Mouse (Mus musculus) neural tube, embryonic 14.5 days (tissue): Measurements from ENCODE around the gene Avp. TPM values are rescaled to one million over a fixed set of nuclear protein-coding genes. Genes with fewer than 3 reads are reported as not detected.

Experiments
- ATAC-seq: fragments of 200-750 bp; cut with Nextera tagmentation; 2 replicates; pipeline ENCODE4 v1.8.0; 2017; ENCODE audit warnings: low read depth, mild to moderate bottlenecking, moderate TSS enrichment, moderate library complexity
- H3K27ac ChIP-seq: fragments of 300-500 bp; sonication (generic); 2 replicates; pipeline ENCODE4 v1.5.1; 2014; ENCODE audit warnings: low read depth, mild to moderate bottlenecking, control low read depth, low read length, moderate library complexity, mixed read lengths
- H3K27me3 ChIP-seq: fragments of 300-500 bp; sonication (generic); 2 replicates; pipeline ENCODE4 v1.6.1; 2014; ENCODE audit warnings: low read length; ENCODE audit not compliant: control insufficient read depth, insufficient read depth
- H3K36me3 ChIP-seq: fragments of 300-500 bp; sonication (generic); 2 replicates; pipeline ENCODE4 v1.6.1; 2014; ENCODE audit warnings: low read length, mixed read lengths; ENCODE audit not compliant: control insufficient read depth, insufficient read depth
- H3K4me1 ChIP-seq: fragments of 300-500 bp; sonication (generic); 2 replicates; pipeline ENCODE4 v1.6.1; 2014; ENCODE audit warnings: low read length; ENCODE audit not compliant: control insufficient read depth, insufficient read depth
- H3K4me2 ChIP-seq: fragments of 300-500 bp; sonication (generic); 2 replicates; pipeline ENCODE4 v1.6.1; 2014; ENCODE audit warnings: mild to moderate bottlenecking, low read depth, low read length, control low read depth
- H3K4me3 ChIP-seq: fragments of 300-500 bp; sonication (generic); 2 replicates; pipeline ENCODE4 v1.5.1; 2014; ENCODE audit warnings: low read depth, low read length, control low read depth, mixed read lengths
- H3K9ac ChIP-seq: fragments of 300-500 bp; sonication (generic); replicated peaks from 2 replicates; pipeline ENCODE4 v1.6.1; 2014; ENCODE audit warnings: low read depth, mild to moderate bottlenecking, control low read depth, low read length, mixed read lengths
- H3K9me3 ChIP-seq: fragments of 300-500 bp; sonication (generic); 2 replicates; pipeline ENCODE4 v1.6.1; 2016; ENCODE audit warnings: low read length; ENCODE audit not compliant: control insufficient read depth
- WGBS: fragments of 180-500 bp; shearing (Covaris S2); extraction: QIAGEN DNeasy Blood & Tissue Kit; methylation state at CpG from one replicate; pipeline ENCODE4 v1.1.7; 2014; 5-methylcytosine and 5-hydroxymethylcytosine counted together
- microRNA-seq: library from miRNA; unstranded; fragments of <30 nt; microRNA quantifications from one replicate; pipeline ENCODE4, GENCODE M21; 2016
- polyA plus RNA-seq: library from polyadenylated mRNA; unstranded; fragments of >200 nt; fragmentation: Nextera tagmentation; extraction: Ambion mirVana; gene quantifications from 2 replicates; pipeline ENCODE4 v1.2.1, GENCODE M21; 2014

Gene Avp
- polyA plus RNA-seq, 1 experiment from 2014 or later, result 0.39 TPM

GRCm38 (mm10) chr2:130536890-130537289 lies 45.5 kb downstream of the Avp start:
- H3K27me3 ChIP-seq, result no peaks in the 10 kb centered on the region
- 78% methylated on average over 3 of the region's 3 CpGs for WGBS
- H3K9me3 ChIP-seq, result no peaks in the 10 kb centered on the region
- H3K9ac ChIP-seq, result no peak overlapping the region
- H3K36me3 ChIP-seq, result peaks cover 51% of the 10 kb centered on the region
- no peak for ATAC-seq
- no peak overlapping the region for H3K4me3 ChIP-seq
- H3K27ac ChIP-seq, result no peak overlapping the region
- no peak overlapping the region for H3K4me2 ChIP-seq
- H3K4me1 ChIP-seq, result no peaks in the 10 kb centered on the region

- no peaks in the 10 kb centered on the region for H3K9me3 ChIP-seq
- 94% methylated on average over 6 of the region's 6 CpGs for WGBS
- H3K27ac ChIP-seq, result no peak overlapping the region
- H3K9ac ChIP-seq, result no peak overlapping the region
- H3K4me1 ChIP-seq, result no peaks in the 10 kb centered on the region
- no peak for ATAC-seq
- no peaks in the 10 kb centered on the region for H3K27me3 ChIP-seq
- no peak overlapping the region for H3K4me3 ChIP-seq
- peaks cover 32% of the 10 kb centered on the region for H3K36me3 ChIP-seq
- no peak overlapping the region for H3K4me2 ChIP-seq
These were observed 47.3 kb downstream of the Avp start for GRCm38 (mm10) chr2:130535017-130535416.

- H3K9ac ChIP-seq, result no peak overlapping the region
- no peak overlapping the region for H3K27ac ChIP-seq
- 97% methylated on average over 2 of the region's 2 CpGs for WGBS
- no peaks in the 10 kb centered on the region for H3K9me3 ChIP-seq
- no peak for ATAC-seq
- peaks cover 22% of the 10 kb centered on the region for H3K36me3 ChIP-seq
- no peak overlapping the region for H3K4me3 ChIP-seq
- no peaks in the 10 kb centered on the region for H3K4me1 ChIP-seq
- no peak overlapping the region for H3K4me2 ChIP-seq
- no peaks in the 10 kb centered on the region for H3K27me3 ChIP-seq
These were observed 50.2 kb downstream of the Avp start for GRCm38 (mm10) chr2:130532201-130532600.

Small RNA genes within 50 kb of the gene (microRNA-seq; reads per million reads assigned to microRNA genes)
- not detected for gene Gm23876

Other genes starting within 250 kb of the Avp start
- 11.7 and 24.1 TPM in 2 replicates for gene Cpxm1, start 185.0 kb downstream of the Avp start, polyA plus RNA-seq
- gene Gm28372, start 177.3 kb downstream of the Avp start, polyA plus RNA-seq, result 0.23 and 0.28 TPM in 2 replicates
- 0.91 TPM in 1 of 2 replicates, not detected in the other for gene 1700020A23Rik, start 177.3 kb downstream of the Avp start, polyA plus RNA-seq
- gene Tmem239, start 176.1 kb downstream of the Avp start, polyA plus RNA-seq, result not detected in 2 replicates
- gene Vps16, start 158.2 kb downstream of the Avp start, polyA plus RNA-seq, result 76.4 and 81.7 TPM in 2 replicates
- gene Pced1a, start 157.9 kb downstream of the Avp start, polyA plus RNA-seq, result 10.8 and 11.5 TPM in 2 replicates
- gene Ptpra, start 132.3 kb downstream of the Avp start, polyA plus RNA-seq, result 164 and 165 TPM in 2 replicates
- 101 and 110 TPM in 2 replicates for gene Mrps26, start 18.8 kb downstream of the Avp start, polyA plus RNA-seq
- gene Oxt, start 6.4 kb downstream of the Avp start, polyA plus RNA-seq, result not detected in 2 replicates
- gene Fastkd5, start 47.5 kb upstream of the Avp start, polyA plus RNA-seq, result 12.4 and 14.6 TPM in 2 replicates
- 11.3 and 12.5 TPM in 2 replicates for gene Ubox5, start 47.5 kb upstream of the Avp start, polyA plus RNA-seq
- gene Lzts3, start 60.2 kb upstream of the Avp start, polyA plus RNA-seq, result 6.2 and 8.4 TPM in 2 replicates
- 75.0 and 77.0 TPM in 2 replicates for gene Ddrgk1, start 82.1 kb upstream of the Avp start, polyA plus RNA-seq
- gene Itpa, start 85.1 kb upstream of the Avp start, polyA plus RNA-seq, result 116 and 117 TPM in 2 replicates
- gene Slc4a11, start 115.0 kb upstream of the Avp start, polyA plus RNA-seq, result 0.37 and 0.50 TPM in 2 replicates